Mouse (Mus musculus) intestine, embryonic 16.5 days (tissue): ENCODE measurements around the gene Trem3. TPM values are rescaled to one million over a fixed set of nuclear protein-coding genes. Genes with fewer than 3 reads are reported as not detected.

Source experiments
- ATAC-seq: fragments of 200-750 bp; cut with Nextera tagmentation; 2 replicates; pipeline ENCODE4 v1.8.0; 2017; ENCODE audit warnings: moderate TSS enrichment, moderate library complexity
- H3K27ac ChIP-seq: fragments of 300-500 bp; sonication (generic); 2 replicates; pipeline ENCODE4 v1.5.1; 2014; ENCODE audit warnings: mild to moderate bottlenecking, low read length
- H3K27me3 ChIP-seq: fragments of 300-500 bp; sonication (generic); replicated peaks from 2 replicates; pipeline ENCODE4 v1.6.1; 2014; ENCODE audit warnings: low read length, control low read depth, mixed read lengths; ENCODE audit not compliant: control insufficient read depth, insufficient read depth
- H3K36me3 ChIP-seq: fragments of 300-500 bp; sonication (generic); 2 replicates; pipeline ENCODE4 v1.6.1; 2014; ENCODE audit warnings: low read length, control low read depth; ENCODE audit not compliant: control insufficient read depth, insufficient read depth
- H3K4me1 ChIP-seq: fragments of 300-500 bp; sonication (generic); 2 replicates; pipeline ENCODE4 v1.6.1; 2014; ENCODE audit warnings: low read length, control low read depth, mixed read lengths; ENCODE audit not compliant: control insufficient read depth, insufficient read depth
- H3K4me2 ChIP-seq: fragments of 300-500 bp; sonication (generic); 2 replicates; pipeline ENCODE4 v1.6.1; 2014; ENCODE audit warnings: low read depth, low read length, control low read depth
- H3K4me3 ChIP-seq: fragments of 300-500 bp; sonication (generic); 2 replicates; pipeline ENCODE4 v1.5.1; 2014; ENCODE audit warnings: mild to moderate bottlenecking, low read length
- H3K9ac ChIP-seq: fragments of 300-500 bp; sonication (generic); 2 replicates; pipeline ENCODE4 v1.6.1; 2014; ENCODE audit warnings: low read depth, low read length
- H3K9me3 ChIP-seq: fragments of 300-500 bp; sonication (generic); 2 replicates; pipeline ENCODE4 v1.6.1; 2016; ENCODE audit warnings: low read length, control low read depth; ENCODE audit not compliant: control insufficient read depth
- WGBS: fragments of 180-500 bp; shearing (Covaris S2); extraction: QIAGEN DNeasy Blood & Tissue Kit; methylation state at CpG from one replicate; pipeline ENCODE4 v1.1.7; 2014; 5-methylcytosine and 5-hydroxymethylcytosine counted together
- polyA plus RNA-seq: library from polyadenylated mRNA; unstranded; fragments of >200 nt; fragmentation: Nextera tagmentation; extraction: Ambion mirVana; gene quantifications from 2 replicates; pipeline ENCODE4 v1.2.1, GENCODE M21; 2015

Trem3 gene
- polyA plus RNA-seq, 1 experiment from 2014 or later, result 0.57 TPM

DNA sequence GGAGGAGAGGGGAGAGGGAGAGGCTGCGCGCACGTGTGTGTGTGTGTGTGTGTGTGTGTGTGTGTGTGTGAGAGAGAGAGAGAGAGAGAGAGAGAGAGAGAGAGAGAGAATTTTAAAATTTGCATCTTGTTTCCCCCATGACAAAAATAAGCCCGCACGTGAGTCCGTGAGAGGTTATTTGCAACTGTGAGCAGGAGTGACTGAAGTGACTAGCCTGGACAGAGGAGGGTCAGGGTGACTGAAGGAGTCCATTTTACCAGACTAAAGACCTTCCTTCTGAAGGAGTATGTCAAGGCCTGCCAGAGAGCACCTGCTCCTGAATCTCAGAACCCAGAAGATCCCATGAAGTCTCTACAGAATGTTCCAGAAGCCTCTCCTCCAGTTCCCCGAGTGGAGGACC lies 52.2 kb downstream of the Trem3 start:
- H3K4me1 ChIP-seq, result peaks cover 7% of the 10 kb centered on the region
- peak; percentile 18; the same call in 1 of the 2 replicates for ATAC-seq
- H3K9ac ChIP-seq, result no peak overlapping the region
- no peaks in the 10 kb centered on the region for H3K9me3 ChIP-seq
- peak overlapping the region; percentile 16; the same call in 1 of the 2 replicates for H3K4me2 ChIP-seq
- no peaks in the 10 kb centered on the region for H3K36me3 ChIP-seq
- H3K27me3 ChIP-seq, result no peaks in the 10 kb centered on the region
- 56% methylated on average over 7 of the region's 7 CpGs for WGBS
- H3K27ac ChIP-seq, result no peak overlapping the region
- H3K4me3 ChIP-seq, result no peak overlapping the region

DNA sequence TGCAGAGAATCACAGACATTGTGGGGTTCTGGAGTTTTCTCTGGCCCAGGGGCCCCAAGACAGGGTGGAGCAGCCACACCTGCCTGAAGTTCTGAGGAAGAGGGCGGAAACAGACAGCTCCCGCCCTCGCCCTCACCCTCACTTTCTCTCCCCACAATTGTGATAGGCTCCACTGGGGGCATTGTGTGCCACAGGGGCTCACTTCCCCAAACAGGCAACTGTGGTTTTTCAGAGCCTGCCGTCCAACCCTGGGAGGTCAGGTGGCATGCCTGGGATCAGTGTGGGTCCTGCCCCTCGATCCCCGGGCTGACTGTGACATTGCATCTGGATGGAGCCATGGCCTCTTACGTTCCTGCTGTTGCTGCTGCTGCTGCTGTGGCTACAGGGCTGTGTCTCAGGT lies 52.6 kb downstream of the Trem3 start:
- Histone ChIP-seq H3K4me1 (peaks cover 7% of the 10 kb centered on the region), H3K4me2 (peak overlapping the region; percentile 16; the same call in 1 of the 2 replicates), H3K9me3 (no peaks in the 10 kb centered on the region), H3K27me3 (no peaks in the 10 kb centered on the region), H3K27ac (no peak overlapping the region), H3K4me3 (no peak overlapping the region), H3K36me3 (no peaks in the 10 kb centered on the region), H3K9ac (no peak overlapping the region)
- 59% methylated on average over 7 of the region's 7 CpGs for WGBS
- ATAC-seq, result peak; percentile 74

DNA sequence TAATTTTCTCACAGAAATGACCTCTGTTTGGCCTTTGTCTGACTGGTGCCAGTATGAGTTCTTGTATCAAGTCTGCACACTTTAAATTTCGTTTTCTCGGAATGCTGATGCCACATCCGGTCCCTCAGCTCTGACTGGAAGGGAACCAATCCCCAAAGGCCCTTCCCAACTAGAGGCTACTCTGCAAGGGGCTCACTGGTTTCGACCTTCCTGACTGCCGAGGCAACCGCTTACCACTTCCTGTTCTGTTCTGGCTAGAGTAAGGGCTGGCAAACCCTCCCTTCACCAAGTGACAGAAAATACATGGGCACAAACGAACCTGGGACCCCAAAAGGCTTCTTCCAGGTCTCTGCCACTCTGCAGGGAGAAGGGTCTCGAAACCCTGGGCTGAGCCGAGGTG lies 53.3 kb downstream of the Trem3 start:
- no peaks in the 10 kb centered on the region for H3K9me3 ChIP-seq
- H3K36me3 ChIP-seq, result no peaks in the 10 kb centered on the region
- H3K4me2 ChIP-seq, result no peak overlapping the region
- no peaks in the 10 kb centered on the region for H3K27me3 ChIP-seq
- 66% methylated on average over 9 of the region's 9 CpGs for WGBS
- no peak overlapping the region for H3K27ac ChIP-seq
- no peak overlapping the region for H3K9ac ChIP-seq
- ATAC-seq, result no peak
- peaks cover 7% of the 10 kb centered on the region for H3K4me1 ChIP-seq
- no peak overlapping the region for H3K4me3 ChIP-seq

- Histone ChIP-seq H3K4me2 (no peak overlapping the region), H3K36me3 (no peaks in the 10 kb centered on the region), H3K4me1 (peaks cover 7% of the 10 kb centered on the region), H3K27me3 (no peaks in the 10 kb centered on the region), H3K4me3 (no peak overlapping the region), H3K27ac (no peak overlapping the region), H3K9me3 (no peaks in the 10 kb centered on the region), H3K9ac (no peak overlapping the region)
- 94% methylated on average over 5 of the region's 5 CpGs for WGBS
- no peak for ATAC-seq
These were observed 54.2 kb downstream of the Trem3 start for GRCm38 (mm10) chr17:48301792-48302191.

Other genes starting within 250 kb of the Trem3 start
- gene 1700122O11Rik, start 209.5 kb upstream of the Trem3 start, polyA plus RNA-seq, result not detected in 2 replicates
- gene 1700067P10Rik, start 158.5 kb upstream of the Trem3 start, polyA plus RNA-seq, result not detected in 2 replicates
- not detected in 2 replicates for gene 9830107B12Rik, start 101.5 kb upstream of the Trem3 start, polyA plus RNA-seq
- gene A530064D06Rik, start 80.5 kb upstream of the Trem3 start, polyA plus RNA-seq, result 0.20 and 0.33 TPM in 2 replicates
- 0.56 and 0.72 TPM in 2 replicates for gene Trem1, start 15.0 kb upstream of the Trem3 start, polyA plus RNA-seq
- gene Treml4, start 16.5 kb downstream of the Trem3 start, polyA plus RNA-seq, result 4.0 and 5.8 TPM in 2 replicates
- gene Treml2, start 51.7 kb downstream of the Trem3 start, polyA plus RNA-seq, result 0.27 and 0.37 TPM in 2 replicates
- 0.44 and 0.59 TPM in 2 replicates for gene B430306N03Rik, start 68.4 kb downstream of the Trem3 start, polyA plus RNA-seq
- 4.4 and 5.1 TPM in 2 replicates for gene Trem2, start 98.6 kb downstream of the Trem3 start, polyA plus RNA-seq
- gene Treml1, start 112.1 kb downstream of the Trem3 start, polyA plus RNA-seq, result 0.44 and 0.98 TPM in 2 replicates
- 9.3 and 10.8 TPM in 2 replicates for gene Nfya, start 162.1 kb downstream of the Trem3 start, polyA plus RNA-seq
- 62.7 and 70.6 TPM in 2 replicates for gene Oard1, start 162.2 kb downstream of the Trem3 start, polyA plus RNA-seq
- gene Apobec2, start 185.2 kb downstream of the Trem3 start, polyA plus RNA-seq, result 4.6 and 5.4 TPM in 2 replicates
- gene Tspo2, start 203.7 kb downstream of the Trem3 start, polyA plus RNA-seq, result 4.5 and 4.7 TPM in 2 replicates
- gene Unc5cl, start 207.1 kb downstream of the Trem3 start, polyA plus RNA-seq, result 47.2 and 49.3 TPM in 2 replicates